Mouse (Mus musculus) olfactory bulb, adult 2 months (tissue): ENCODE measurements around the gene Lonrf2.

ENCODE experiments used
- CTCF ChIP-seq: fragments of 200-500 bp; IDR thresholded peaks from 2 replicates; pipeline ENCODE4 v1.5.1; 2012; ENCODE audit warnings: low read depth, mild to moderate bottlenecking, low read length, moderate library complexity; ENCODE audit not compliant: insufficient read depth
- POLR2A ChIP-seq: fragments of 200-500 bp; IDR thresholded peaks from 2 replicates; pipeline ENCODE4 v1.6.1; 2012; ENCODE audit warnings: mild to moderate bottlenecking, low read depth, low read length, moderate library complexity; ENCODE audit not compliant: insufficient read depth

DNA sequence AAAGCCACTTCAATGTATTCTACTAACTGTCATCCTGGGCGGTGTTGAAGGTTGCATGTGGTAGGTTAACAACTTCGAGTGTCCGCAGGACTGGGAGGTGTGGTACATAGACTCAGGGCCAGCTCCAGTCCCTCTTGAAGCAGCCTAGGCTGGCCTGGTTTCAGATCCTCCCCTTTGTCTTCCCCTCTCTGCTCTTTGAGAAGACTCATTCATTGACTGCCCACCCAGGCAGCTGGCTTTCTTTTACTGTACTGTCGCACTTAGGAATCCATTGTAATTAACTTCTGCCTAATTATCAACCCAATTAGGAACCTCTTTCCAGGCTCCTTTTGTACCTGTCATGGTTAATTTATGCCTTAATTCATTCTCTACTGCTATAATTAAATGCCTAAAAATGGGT, 6.8 kb upstream of the Lonrf2 start:
- TF ChIP-seq CTCF, result no peak
- no peak for TF ChIP-seq POLR2A
